Mouse (Mus musculus) hindbrain, embryonic 11.5 days (tissue): ENCODE results near the gene Hist1h2bh. TPM values are rescaled to one million over a fixed set of nuclear protein-coding genes. Genes with fewer than 3 reads are reported as not detected.
"Not testable (repeated sequence)": the region's sequence is repeated elsewhere in the genome, so short reads cannot be mapped to it uniquely, and the experiment has no call there.

Source experiments
- ATAC-seq: fragments of 200-750 bp; cut with Nextera tagmentation; 2 replicates; pipeline ENCODE4 v1.8.0; 2017; ENCODE audit warnings: mild to moderate bottlenecking, moderate TSS enrichment, moderate library complexity; ENCODE audit not compliant: low FRiP score
- DNase-seq: peaks from one replicate; pipeline ENCODE4 v3.0.0-alpha.2; 2015; ENCODE audit warnings: low spot score
- H3K27ac ChIP-seq: fragments of 300-500 bp; sonication (generic); 2 replicates; pipeline ENCODE4 v1.5.1; 2014; ENCODE audit warnings: mild to moderate bottlenecking, low read depth, low read length
- H3K27me3 ChIP-seq: fragments of 300-500 bp; sonication (generic); 2 replicates; pipeline ENCODE4 v1.6.1; 2014; ENCODE audit warnings: mild to moderate bottlenecking, low read length, moderate library complexity, mixed read lengths; ENCODE audit not compliant: control insufficient read depth, insufficient read depth
- H3K36me3 ChIP-seq: fragments of 300-500 bp; sonication (generic); 2 replicates; pipeline ENCODE4 v1.6.1; 2014; ENCODE audit warnings: mild to moderate bottlenecking, low read length, moderate library complexity, mixed read lengths; ENCODE audit not compliant: control insufficient read depth, insufficient read depth
- H3K4me1 ChIP-seq: fragments of 300-500 bp; sonication (generic); replicated peaks from 2 replicates; pipeline ENCODE4 v1.6.1; 2014; ENCODE audit warnings: low read length, mixed read lengths; ENCODE audit not compliant: control insufficient read depth, insufficient read depth
- H3K4me2 ChIP-seq: fragments of 300-500 bp; sonication (generic); replicated peaks from 2 replicates; pipeline ENCODE4 v1.6.1; 2014; ENCODE audit warnings: mild to moderate bottlenecking, low read depth, low read length
- H3K4me3 ChIP-seq: fragments of 300-500 bp; sonication (generic); 2 replicates; pipeline ENCODE4 v1.5.1; 2014; ENCODE audit warnings: low read depth, low read length
- H3K9ac ChIP-seq: fragments of 300-500 bp; sonication (generic); 2 replicates; pipeline ENCODE4 v1.6.1; 2014; ENCODE audit warnings: low read depth, low read length
- H3K9me3 ChIP-seq: fragments of 300-500 bp; sonication (generic); 2 replicates; pipeline ENCODE4 v1.6.1; 2016; ENCODE audit warnings: low read length; ENCODE audit not compliant: control insufficient read depth
- WGBS: fragments of 180-500 bp; shearing (Covaris S2); extraction: QIAGEN DNeasy Blood & Tissue Kit; methylation state at CpG from one replicate; pipeline ENCODE4 v1.1.7; 2014; 5-methylcytosine and 5-hydroxymethylcytosine counted together
- polyA plus RNA-seq: library from polyadenylated mRNA; unstranded; fragments of >200 nt; fragmentation: Nextera tagmentation; extraction: Ambion mirVana; gene quantifications from 2 replicates; pipeline ENCODE4 v1.2.1, GENCODE M21; 2014

Hist1h2bh gene
- 0.60 and 0.89 TPM in 2 replicates for polyA plus RNA-seq

DNA sequence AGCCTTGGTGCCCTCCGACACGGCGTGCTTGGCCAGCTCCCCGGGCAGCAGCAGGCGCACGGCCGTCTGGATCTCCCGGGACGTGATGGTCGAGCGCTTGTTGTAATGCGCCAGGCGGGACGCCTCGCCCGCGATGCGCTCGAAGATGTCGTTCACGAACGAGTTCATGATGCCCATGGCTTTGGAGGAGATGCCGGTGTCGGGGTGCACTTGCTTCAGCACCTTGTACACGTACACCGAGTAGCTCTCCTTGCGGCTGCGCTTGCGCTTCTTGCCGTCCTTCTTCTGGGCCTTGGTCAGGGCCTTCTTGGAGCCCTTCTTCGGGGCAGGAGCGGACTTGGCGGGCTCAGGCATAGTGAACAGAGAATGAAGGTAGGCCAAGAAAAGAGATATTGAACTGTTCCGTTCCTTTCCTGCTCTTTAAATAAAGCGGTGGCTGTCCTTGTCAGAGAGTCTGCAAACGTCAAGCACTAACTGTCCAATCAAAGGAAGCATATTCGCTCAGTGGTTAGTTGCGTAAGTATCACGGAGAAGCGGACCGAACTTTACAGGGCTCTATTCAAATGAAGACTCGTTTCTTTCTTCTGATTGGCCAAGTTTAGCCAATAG, at the start of gene Hist1h2bh:
TSS of gene Hist1h2bh (minus strand) at position 394 of the 609 bp plus-strand sequence.
- ATAC-seq (peak; percentile 93), DNase-seq (peak; percentile 77)
- H3K4me1 ChIP-seq, H3K27me3 ChIP-seq, H3K36me3 ChIP-seq, H3K9me3 ChIP-seq: not testable (repeated sequence)
- WGBS: under 1% methylated on average over 24 of the region's 42 CpGs
- peak within 1 kb of the TSS; percentile 64 for H3K9ac ChIP-seq
- H3K27ac ChIP-seq: peak within 1 kb of the TSS; percentile 86
- peak within 1 kb of the TSS; percentile 40 for H3K4me3 ChIP-seq
- peak within 1 kb of the TSS; percentile 67 for H3K4me2 ChIP-seq

DNA sequence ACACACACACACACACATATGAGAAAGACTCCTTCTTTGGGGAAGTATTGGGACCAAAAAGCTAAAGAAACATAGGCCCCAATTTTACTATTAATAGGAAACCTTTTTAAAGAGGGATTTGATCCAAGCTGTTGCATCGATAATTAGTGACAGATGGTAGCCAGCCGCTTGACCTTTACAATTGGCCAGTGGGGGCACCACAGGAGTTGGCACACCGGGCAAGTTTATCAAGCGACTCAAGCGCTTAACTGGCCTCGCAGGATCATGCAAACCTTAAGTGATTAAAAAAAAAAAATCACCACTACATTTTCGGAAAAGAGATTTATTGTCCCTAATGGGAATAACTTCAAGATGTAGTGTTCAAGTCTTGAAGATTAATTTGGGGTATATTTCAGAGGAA, 49.4 kb upstream of the Hist1h2bh start:
- 82% methylated on average over 7 of the region's 7 CpGs for WGBS
- no peak overlapping the region for H3K27ac ChIP-seq
- H3K4me2 ChIP-seq: no peak overlapping the region
- H3K4me3 ChIP-seq: no peak overlapping the region
- H3K36me3 ChIP-seq: no peaks in the 10 kb centered on the region
- no peak overlapping the region for H3K9ac ChIP-seq
- H3K27me3 ChIP-seq: no peaks in the 10 kb centered on the region
- no peaks in the 10 kb centered on the region for H3K4me1 ChIP-seq
- ATAC-seq (no peak), DNase-seq (no peak)
- no peaks in the 10 kb centered on the region for H3K9me3 ChIP-seq

DNA sequence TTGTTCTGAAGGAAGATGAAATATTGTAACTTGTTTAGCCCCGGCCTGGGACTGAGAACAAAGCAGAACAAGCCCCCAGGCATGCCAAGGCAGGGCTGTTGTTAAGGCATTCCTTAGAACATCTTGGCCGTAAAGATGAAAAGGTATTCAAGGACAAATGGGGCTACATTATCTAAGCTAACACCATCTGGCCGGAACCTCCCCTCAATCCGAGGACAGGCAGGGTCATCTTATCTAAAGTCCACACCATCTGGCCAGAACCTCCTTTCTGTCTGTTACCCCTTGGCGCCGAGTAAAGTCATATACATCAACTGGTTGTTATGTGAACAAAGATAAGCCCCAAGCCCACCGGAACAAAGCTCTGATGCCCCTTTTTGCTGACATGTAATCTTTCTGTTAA, 48.7 kb upstream of the Hist1h2bh start:
- not testable (repeated sequence) for ATAC-seq, H3K4me2 ChIP-seq, H3K27me3 ChIP-seq, H3K9me3 ChIP-seq, H3K4me1 ChIP-seq, H3K27ac ChIP-seq, H3K9ac ChIP-seq, DNase-seq, H3K4me3 ChIP-seq, H3K36me3 ChIP-seq
- WGBS: 84% methylated on average over 7 of the region's 7 CpGs

DNA sequence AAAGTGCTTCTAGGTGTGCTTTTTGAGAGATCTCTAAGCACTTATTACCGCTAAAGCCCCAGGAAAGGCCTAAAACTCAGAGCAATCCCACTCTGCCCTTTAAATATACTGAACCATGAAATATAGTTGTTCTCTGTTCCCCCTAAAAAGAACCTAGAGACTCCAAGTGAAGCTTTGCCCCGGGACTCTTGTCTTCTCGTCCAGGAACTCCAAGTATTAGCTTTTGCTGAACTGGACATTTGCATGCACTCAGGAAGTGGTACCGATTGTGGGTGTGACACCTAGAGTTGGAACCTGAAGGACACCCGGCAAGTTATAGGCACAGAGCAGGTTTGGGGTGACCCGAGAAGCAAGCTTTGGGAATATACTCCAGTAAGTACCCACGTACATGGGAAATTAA, 48.0 kb upstream of the Hist1h2bh start:
- H3K27ac ChIP-seq: no peak overlapping the region
- H3K4me3 ChIP-seq: no peak overlapping the region
- no peaks in the 10 kb centered on the region for H3K27me3 ChIP-seq
- no peaks in the 10 kb centered on the region for H3K36me3 ChIP-seq
- no peak for DNase-seq
- no peaks in the 10 kb centered on the region for H3K4me1 ChIP-seq
- ATAC-seq: no peak
- WGBS: 97% methylated on average over 7 of the region's 7 CpGs
- no peaks in the 10 kb centered on the region for H3K9me3 ChIP-seq
- H3K9ac ChIP-seq: no peak overlapping the region
- H3K4me2 ChIP-seq: no peak overlapping the region

DNA sequence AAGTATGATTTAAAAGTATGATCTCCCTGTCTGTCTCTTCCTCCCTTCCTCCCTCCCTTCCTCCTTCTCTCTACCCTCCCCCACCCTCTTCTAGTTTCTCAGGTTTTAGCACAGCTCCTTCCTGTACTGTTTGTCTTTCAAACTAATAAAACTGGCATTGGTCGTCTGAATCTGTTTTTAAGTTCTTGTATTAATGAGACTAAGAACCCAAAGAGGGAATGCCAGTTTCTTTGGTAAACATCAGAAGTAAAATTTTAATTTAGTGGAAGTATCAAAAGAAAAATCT, 43.7 kb upstream of the Hist1h2bh start:
- DNase-seq (no peak), ATAC-seq (no peak)
- Histone ChIP-seq H3K4me3 (peak overlapping the region; percentile 17), H3K27ac (peak overlapping the region; percentile 82), H3K4me2 (peak overlapping the region; percentile 38), H3K4me1 (peaks cover 3% of the 10 kb centered on the region; the same call in 1 of the 2 replicates), H3K9ac (peak overlapping the region; percentile 57), H3K9me3 (no peaks in the 10 kb centered on the region), H3K36me3 (no peaks in the 10 kb centered on the region), H3K27me3 (no peaks in the 10 kb centered on the region)
- whole genome bisulfite sequencing: 17% methylated on average over 1 of the region's 1 CpGs

DNA sequence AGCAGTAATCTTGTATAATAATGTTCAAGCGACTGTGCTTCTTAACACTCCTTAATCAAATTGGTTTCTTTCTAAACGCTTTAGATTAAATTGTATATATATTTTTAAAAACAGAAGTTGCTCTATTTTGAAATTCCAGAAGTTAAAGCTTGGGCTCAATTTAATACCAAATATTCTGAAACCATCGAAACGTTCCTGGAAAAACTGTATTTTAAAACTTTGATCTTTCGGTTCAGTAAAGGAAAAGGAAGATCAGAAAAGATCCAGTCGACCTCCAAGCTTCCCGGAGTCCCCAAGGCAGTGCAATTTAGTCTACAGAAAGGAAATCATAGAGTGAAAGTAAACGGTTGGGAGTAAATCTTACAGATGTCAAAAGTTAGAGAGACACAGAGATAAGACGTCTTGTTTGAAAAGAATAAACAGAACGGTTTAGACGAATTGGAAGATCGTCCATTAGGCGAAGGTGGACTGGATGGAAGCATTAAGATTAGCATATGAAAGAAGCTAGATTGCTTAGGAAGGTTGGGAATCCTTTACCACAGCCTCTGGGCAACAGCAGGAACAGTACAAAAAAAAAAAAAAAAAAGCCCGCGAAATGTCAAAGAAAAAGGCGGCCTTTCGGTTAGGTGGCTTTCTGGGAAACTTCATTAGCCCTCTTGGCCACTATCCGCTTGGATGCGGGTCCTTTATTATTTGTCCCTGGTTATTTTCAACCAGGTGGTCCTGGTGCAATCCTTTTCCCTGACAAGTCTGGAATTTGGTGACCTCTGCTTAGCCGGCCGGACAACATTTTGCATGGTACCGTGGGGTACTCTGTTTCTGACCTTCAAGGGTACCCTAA, 43.1 kb upstream of the Hist1h2bh start:
- Histone ChIP-seq H3K27ac (peak overlapping the region; percentile 82), H3K36me3 (no peaks in the 10 kb centered on the region), H3K4me2 (peak overlapping the region; percentile 38), H3K4me3 (peak overlapping the region; percentile 17), H3K27me3 (no peaks in the 10 kb centered on the region), H3K9me3 (no peaks in the 10 kb centered on the region), H3K9ac (peak overlapping the region; percentile 57), H3K4me1 (peaks cover 3% of the 10 kb centered on the region; the same call in 1 of the 2 replicates)
- peak; percentile 44 for DNase-seq
- WGBS: 2% methylated on average over 22 of the region's 22 CpGs
- ATAC-seq: no peak

DNA sequence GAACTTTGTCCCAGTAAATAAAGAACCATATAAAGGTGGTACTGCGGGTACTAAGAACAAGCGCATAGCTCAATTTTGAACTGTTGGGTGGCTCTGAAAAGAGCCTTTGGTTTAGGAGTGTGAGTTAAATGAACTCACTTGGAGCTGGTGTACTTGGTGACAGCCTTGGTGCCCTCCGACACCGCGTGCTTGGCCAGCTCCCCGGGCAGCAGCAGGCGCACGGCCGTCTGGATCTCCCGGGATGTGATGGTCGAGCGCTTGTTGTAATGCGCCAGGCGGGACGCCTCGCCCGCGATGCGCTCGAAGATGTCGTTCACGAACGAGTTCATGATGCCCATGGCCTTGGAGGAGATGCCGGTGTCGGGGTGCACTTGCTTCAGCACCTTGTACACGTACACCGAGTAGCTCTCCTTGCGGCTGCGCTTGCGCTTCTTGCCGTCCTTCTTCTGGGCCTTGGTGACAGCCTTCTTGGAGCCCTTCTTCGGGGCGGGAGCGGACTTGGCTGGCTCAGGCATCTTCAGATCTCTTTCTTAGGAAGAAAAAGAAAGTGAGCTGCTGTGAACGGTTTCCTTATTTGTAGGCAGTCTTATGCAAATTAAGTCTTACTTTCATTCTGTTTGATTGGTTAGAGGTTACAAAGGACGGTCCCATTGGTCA, 42.4 kb upstream of the Hist1h2bh start:
- WGBS: under 1% methylated on average over 20 of the region's 36 CpGs
- H3K27ac ChIP-seq: peak overlapping the region; percentile 96
- H3K4me2 ChIP-seq: peak overlapping the region; percentile 70
- H3K4me3 ChIP-seq: peak overlapping the region; percentile 42
- peak overlapping the region; percentile 84 for H3K9ac ChIP-seq
- not testable (repeated sequence) for H3K27me3 ChIP-seq, H3K36me3 ChIP-seq, H3K4me1 ChIP-seq, H3K9me3 ChIP-seq
- DNase-seq (peak; percentile 87), ATAC-seq (peak; percentile 91)

DNA sequence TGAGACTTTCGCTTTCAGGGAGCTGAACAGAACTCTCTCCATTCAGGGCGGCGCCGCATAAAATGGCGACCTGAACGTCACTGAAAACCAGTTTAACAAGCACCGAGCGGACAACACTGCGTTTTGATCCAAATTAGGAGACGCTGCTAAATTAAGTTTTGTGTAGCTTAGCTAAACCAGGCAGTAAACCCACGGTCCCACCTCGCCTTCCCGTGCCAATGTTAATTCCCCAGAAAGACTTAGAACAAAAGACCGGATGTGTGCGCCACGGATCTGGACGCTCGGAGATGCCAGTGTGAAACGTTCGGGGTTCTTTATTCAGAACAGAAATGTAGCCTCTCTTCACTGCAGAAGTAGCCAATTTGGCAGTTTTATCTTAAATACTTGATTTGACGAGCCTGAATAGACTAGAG, 41.8 kb upstream of the Hist1h2bh start:
- no peaks in the 10 kb centered on the region for H3K27me3 ChIP-seq
- H3K4me1 ChIP-seq: peaks cover 3% of the 10 kb centered on the region; the same call in 1 of the 2 replicates
- H3K27ac ChIP-seq: peak overlapping the region; percentile 96
- peak; percentile 80 for DNase-seq
- 0 out of 2 replicates have a peak, but pooled peaks have one; percentile 7 for ATAC-seq
- peak overlapping the region; percentile 42 for H3K4me3 ChIP-seq
- peak overlapping the region; percentile 84 for H3K9ac ChIP-seq
- H3K36me3 ChIP-seq: no peaks in the 10 kb centered on the region
- no peaks in the 10 kb centered on the region for H3K9me3 ChIP-seq
- WGBS: under 1% methylated on average over 21 of the region's 21 CpGs
- H3K4me2 ChIP-seq: peak overlapping the region; percentile 70
